Mouse (Mus musculus) lung, postnatal 0 days (tissue): ENCODE measurements around the gene Serpine2. TPM values are rescaled to one million over a fixed set of nuclear protein-coding genes. Genes with fewer than 3 reads are reported as not detected.

Experiments
- ATAC-seq: fragments of 200-750 bp; cut with Nextera tagmentation; 2 replicates; pipeline ENCODE4 v1.8.0; 2017; ENCODE audit warnings: moderate library complexity
- DNase-seq: peaks from one replicate; pipeline ENCODE4 v3.0.0-alpha.2; 2016; ENCODE audit warnings: low spot score
- H3K27ac ChIP-seq: fragments of 300-500 bp; sonication (generic); 2 replicates; pipeline ENCODE4 v1.5.1; 2014; ENCODE audit warnings: antibody characterized with exemption, mild to moderate bottlenecking, low read length, mixed read lengths
- H3K27me3 ChIP-seq: fragments of 300-500 bp; sonication (generic); replicated peaks from 2 replicates; pipeline ENCODE4 v1.6.1; 2014; ENCODE audit warnings: low read length, mixed read lengths; ENCODE audit not compliant: insufficient read depth
- H3K36me3 ChIP-seq: fragments of 300-500 bp; sonication (generic); 2 replicates; pipeline ENCODE4 v1.6.1; 2014; ENCODE audit warnings: low read length, mixed read lengths; ENCODE audit not compliant: insufficient read depth
- H3K4me1 ChIP-seq: fragments of 300-500 bp; sonication (generic); 2 replicates; pipeline ENCODE4 v1.6.1; 2014; ENCODE audit warnings: antibody characterized with exemption, low read depth, low read length, mixed read lengths; ENCODE audit not compliant: insufficient read depth
- H3K4me2 ChIP-seq: fragments of 300-500 bp; sonication (generic); replicated peaks from 2 replicates; pipeline ENCODE4 v1.6.1; 2014; ENCODE audit warnings: low read depth, mild to moderate bottlenecking, low read length, moderate library complexity, mixed read lengths
- H3K4me3 ChIP-seq: fragments of 300-500 bp; sonication (generic); 2 replicates; pipeline ENCODE4 v1.5.1; 2014; ENCODE audit warnings: low read depth, low read length
- H3K9ac ChIP-seq: fragments of 300-500 bp; sonication (generic); replicated peaks from 2 replicates; pipeline ENCODE4 v1.6.1; 2014; ENCODE audit warnings: low read depth, mild to moderate bottlenecking
- H3K9me3 ChIP-seq: fragments of 300-500 bp; sonication (generic); 2 replicates; pipeline ENCODE4 v1.6.1; 2016; ENCODE audit warnings: low read length, mixed read lengths
- CTCF ChIP-seq: IDR thresholded peaks from 2 replicates; pipeline ENCODE4 v1.5.1; 2016; ENCODE audit warnings: antibody characterized with exemption, mild to moderate bottlenecking
- EP300 ChIP-seq: IDR thresholded peaks from 2 replicates; pipeline ENCODE4 v1.6.1; 2016; ENCODE audit warnings: antibody characterized with exemption, mild to moderate bottlenecking, control low read depth
- WGBS: fragments of 180-500 bp; shearing (Covaris S2); extraction: QIAGEN DNeasy Blood & Tissue Kit; methylation state at CpG from one replicate; pipeline ENCODE4 v1.1.7; 2014; 5-methylcytosine and 5-hydroxymethylcytosine counted together
- polyA plus RNA-seq: library from polyadenylated mRNA; unstranded; fragments of >200 nt; fragmentation: Nextera tagmentation; extraction: Ambion mirVana; gene quantifications from 2 replicates; pipeline ENCODE4 v1.2.1, GENCODE M21; 2015

Gene Serpine2
- polyA plus RNA-seq, 1 experiment from 2014 or later: 271 TPM

DNA sequence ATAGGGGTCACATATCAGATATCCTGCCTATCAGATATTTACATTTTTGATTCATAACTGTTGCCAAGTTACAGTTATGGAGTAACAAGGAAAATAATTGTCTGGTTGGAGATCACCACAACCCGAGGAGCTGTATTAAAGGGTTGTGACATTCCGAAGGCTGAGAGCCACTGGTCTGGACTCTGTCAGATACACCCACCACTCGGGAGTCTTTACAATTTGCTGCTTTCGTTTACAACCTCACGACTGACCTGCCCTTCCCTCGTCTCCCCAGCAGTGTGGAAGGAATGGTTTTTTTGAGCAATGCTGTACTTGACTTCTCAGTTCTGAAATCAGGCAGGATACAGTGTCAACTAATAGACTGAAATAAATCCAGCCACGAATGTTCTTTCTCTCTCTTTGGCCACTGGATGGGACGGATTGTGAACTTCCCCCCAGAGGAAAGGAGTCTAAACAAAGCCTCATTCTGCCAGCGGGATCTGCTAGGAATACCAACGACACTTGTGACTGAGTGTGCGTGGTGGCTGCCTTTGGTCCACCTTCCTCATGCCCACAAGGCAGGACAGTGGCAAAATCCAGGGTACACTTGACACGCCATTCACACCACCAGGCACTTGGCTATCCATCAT, 455 bp downstream of the Serpine2 start:
- WGBS: 13% methylated on average over 12 of the region's 12 CpGs
- Histone ChIP-seq H3K9me3 (no peaks in the 10 kb centered on the region), H3K4me1 (peaks cover 13% of the 10 kb centered on the region; the same call in 1 of the 2 replicates), H3K4me2 (peak overlapping the region; percentile 25; the same call in 1 of the 2 replicates), H3K4me3 (no peak overlapping the region), H3K27me3 (no peaks in the 10 kb centered on the region), H3K36me3 (no peaks in the 10 kb centered on the region), H3K9ac (no peak overlapping the region), H3K27ac (peak overlapping the region; percentile 55; the same call in 1 of the 2 replicates)
- TF ChIP-seq CTCF (no peak), EP300 (no peak)
- DNase-seq (peak; percentile 93), ATAC-seq (peak; percentile 80)

DNA sequence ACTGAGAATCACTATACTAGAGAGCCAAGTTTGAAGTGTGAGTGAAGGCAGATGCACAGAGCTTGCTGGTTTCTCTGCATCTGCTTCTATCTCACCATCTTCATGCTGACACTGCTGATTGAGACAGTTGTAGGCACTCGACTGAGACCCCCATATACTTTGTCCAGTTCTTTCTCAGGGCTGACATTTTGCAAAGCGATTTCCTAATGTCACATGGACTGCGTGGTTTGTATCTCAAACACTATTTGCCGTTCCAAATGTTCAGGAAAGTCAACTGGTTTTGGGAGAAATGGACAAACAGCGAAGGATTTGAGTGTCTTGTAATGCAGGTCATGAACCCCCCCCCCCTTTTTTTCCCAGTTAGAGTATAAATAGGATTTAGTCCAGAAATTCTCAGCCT, 1.0 kb downstream of the Serpine2 start:
- H3K4me3 ChIP-seq: no peak overlapping the region
- no peak for TF ChIP-seq CTCF
- peak; percentile 62; the same call in 1 of the 2 replicates for TF ChIP-seq EP300
- no peaks in the 10 kb centered on the region for H3K36me3 ChIP-seq
- no peak overlapping the region for H3K27ac ChIP-seq
- peak; percentile 72 for ATAC-seq
- H3K4me1 ChIP-seq: peaks cover 13% of the 10 kb centered on the region; the same call in 1 of the 2 replicates
- no peak overlapping the region; the same call in 1 of the 2 replicates for H3K4me2 ChIP-seq
- DNase-seq: peak; percentile 85
- H3K9me3 ChIP-seq: no peaks in the 10 kb centered on the region
- no peaks in the 10 kb centered on the region for H3K27me3 ChIP-seq
- WGBS: 54% methylated on average over 5 of the region's 5 CpGs
- H3K9ac ChIP-seq: no peak overlapping the region

DNA sequence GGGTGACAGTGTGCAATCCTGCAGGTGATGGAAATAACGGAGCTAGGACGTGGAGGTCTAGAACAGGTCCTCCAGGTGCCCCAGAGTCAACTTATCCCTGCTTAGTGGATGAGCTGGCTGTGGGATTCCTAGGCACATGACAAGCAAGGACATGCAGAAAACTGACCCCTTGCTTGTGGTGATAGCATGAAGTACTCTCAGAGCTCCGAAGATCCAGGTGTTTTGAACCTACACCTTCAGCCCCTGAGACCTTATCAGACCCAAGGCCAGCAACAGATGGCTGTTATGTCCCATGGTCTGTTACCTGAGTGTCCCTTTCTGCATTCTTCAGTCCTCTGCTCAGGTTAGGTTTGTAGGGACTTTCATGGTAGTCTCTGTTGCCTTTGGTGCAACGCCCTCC, 2.0 kb downstream of the Serpine2 start:
- Histone ChIP-seq H3K9me3 (no peaks in the 10 kb centered on the region), H3K27me3 (no peaks in the 10 kb centered on the region), H3K36me3 (no peaks in the 10 kb centered on the region), H3K27ac (peak overlapping the region; percentile 38; the same call in 1 of the 2 replicates), H3K4me1 (peaks cover 13% of the 10 kb centered on the region; the same call in 1 of the 2 replicates), H3K9ac (no peak overlapping the region; the same call in 1 of the 2 replicates), H3K4me2 (peak overlapping the region; percentile 96), H3K4me3 (peak overlapping the region; percentile 71)
- DNase-seq (no peak), ATAC-seq (no peak)
- no peak for TF ChIP-seq EP300
- WGBS: 25% methylated on average over 4 of the region's 4 CpGs

DNA sequence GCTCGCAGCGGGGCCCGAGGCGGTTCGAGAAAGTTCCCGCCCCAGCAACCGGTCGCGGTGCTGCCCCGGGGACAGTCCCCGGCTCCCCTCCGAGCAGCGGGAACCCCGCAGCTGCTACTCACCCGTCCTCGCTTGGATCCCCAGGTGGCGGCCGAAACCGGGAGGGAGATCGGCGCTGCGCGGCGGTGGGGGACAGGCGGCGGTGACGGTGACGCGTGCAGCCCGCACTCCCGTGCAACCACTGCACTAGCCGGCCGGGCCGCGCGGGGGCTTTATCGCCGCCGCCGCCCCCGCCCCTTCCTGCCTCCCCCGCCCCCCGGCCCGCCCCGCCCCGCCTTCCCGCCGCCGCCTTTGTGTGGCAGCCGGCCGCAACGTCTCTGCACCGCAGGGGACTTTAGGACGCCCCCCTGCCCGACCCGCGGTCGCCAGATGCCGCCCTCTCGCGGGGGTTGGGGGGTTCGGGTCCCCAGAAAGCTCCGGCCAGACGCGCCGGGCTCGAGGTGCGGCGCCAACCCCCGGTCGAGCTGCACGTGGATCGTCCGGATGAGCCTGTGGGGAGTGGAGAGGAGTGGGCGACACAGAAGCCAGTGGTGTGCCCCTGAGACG, 2.5 kb downstream of the Serpine2 start:
- H3K36me3 ChIP-seq: no peaks in the 10 kb centered on the region
- peak overlapping the region; percentile 45 for H3K27ac ChIP-seq
- no peak for TF ChIP-seq EP300
- DNase-seq (peak; percentile 69), ATAC-seq (peak; percentile 47)
- H3K9ac ChIP-seq: peak overlapping the region; percentile 64
- peak overlapping the region; percentile 96 for H3K4me2 ChIP-seq
- under 1% methylated on average over 33 of the region's 76 CpGs for WGBS
- H3K9me3 ChIP-seq: no peaks in the 10 kb centered on the region
- peaks cover 13% of the 10 kb centered on the region; the same call in 1 of the 2 replicates for H3K4me1 ChIP-seq
- peak overlapping the region; percentile 71 for H3K4me3 ChIP-seq
- H3K27me3 ChIP-seq: no peaks in the 10 kb centered on the region

DNA sequence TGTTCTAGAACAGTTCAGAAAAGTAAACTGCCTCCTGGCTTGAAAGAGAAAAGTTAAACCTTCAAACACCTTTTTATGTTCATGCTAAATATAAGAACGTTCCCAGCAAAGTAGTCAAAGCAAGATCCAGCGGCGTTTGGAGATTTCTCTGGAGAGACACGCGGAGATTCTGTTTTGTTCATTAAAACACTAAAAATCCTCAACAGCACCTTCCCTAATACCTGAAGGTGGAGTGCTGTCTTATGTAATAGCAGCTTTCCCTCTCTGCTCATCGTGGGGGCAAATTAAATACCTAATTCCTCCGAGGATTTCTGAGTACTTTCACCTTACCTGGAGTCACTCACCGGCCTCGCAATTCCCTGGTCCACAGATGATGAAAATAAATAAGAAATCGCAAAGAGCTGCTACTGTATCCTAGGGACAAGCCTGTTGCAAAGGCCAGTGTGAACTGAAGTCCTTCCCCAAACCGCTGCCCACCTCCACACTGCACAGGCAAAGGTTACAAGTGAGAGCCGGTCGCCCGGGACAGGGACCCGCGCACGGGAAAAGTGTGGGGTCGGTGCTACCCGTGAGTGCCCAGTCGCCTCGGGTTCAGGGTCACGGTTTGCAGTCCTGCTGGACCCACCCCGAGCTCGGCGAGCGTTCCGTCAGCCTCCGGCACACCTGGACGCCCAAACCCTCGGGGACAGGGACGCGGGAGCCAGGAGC, 3.1 kb downstream of the Serpine2 start:
- Histone ChIP-seq H3K4me3 (peak overlapping the region; percentile 71), H3K4me2 (peak overlapping the region; percentile 96), H3K36me3 (no peaks in the 10 kb centered on the region), H3K27ac (peak overlapping the region; percentile 45), H3K4me1 (peaks cover 13% of the 10 kb centered on the region; the same call in 1 of the 2 replicates), H3K9ac (peak overlapping the region; percentile 64), H3K27me3 (no peaks in the 10 kb centered on the region), H3K9me3 (no peaks in the 10 kb centered on the region)
- DNase-seq: peak; percentile 23
- no peak for ATAC-seq
- TF ChIP-seq CTCF: no peak
- TF ChIP-seq EP300: no peak
- 4% methylated on average over 32 of the region's 32 CpGs for WGBS

DNA sequence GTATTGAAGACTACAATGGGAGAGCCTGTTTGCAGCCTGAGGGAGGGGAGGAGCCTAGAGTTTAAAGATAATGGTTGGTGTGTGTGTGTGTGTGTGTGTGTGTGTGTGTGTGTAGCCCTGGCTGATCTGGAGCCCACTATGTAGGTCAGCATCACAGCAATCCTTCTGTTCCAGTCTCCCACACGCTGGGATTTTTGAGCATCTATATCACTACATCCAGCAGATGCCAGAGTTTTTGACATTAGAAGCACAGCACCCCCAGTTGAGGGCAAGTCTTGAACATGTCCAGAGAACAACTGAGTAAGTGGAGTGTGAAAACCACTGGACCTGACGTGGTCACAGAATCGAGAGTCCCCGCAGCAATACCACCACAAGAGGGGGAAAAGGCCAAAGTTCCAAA, 4.2 kb downstream of the Serpine2 start:
- H3K9ac ChIP-seq: no peak overlapping the region
- no peak for TF ChIP-seq EP300
- TF ChIP-seq CTCF: peak; percentile 24
- H3K27me3 ChIP-seq: no peaks in the 10 kb centered on the region
- no peaks in the 10 kb centered on the region for H3K9me3 ChIP-seq
- H3K4me1 ChIP-seq: peaks cover 13% of the 10 kb centered on the region; the same call in 1 of the 2 replicates
- WGBS: 44% methylated on average over 4 of the region's 4 CpGs
- H3K4me3 ChIP-seq: no peak overlapping the region
- H3K4me2 ChIP-seq: no peak overlapping the region; the same call in 1 of the 2 replicates
- no peak overlapping the region for H3K27ac ChIP-seq
- DNase-seq: no peak
- no peak for ATAC-seq
- no peaks in the 10 kb centered on the region for H3K36me3 ChIP-seq
